Mouse (Mus musculus): ENCODE data around the gene Tlk2. TPM values are rescaled to one million over a fixed set of nuclear protein-coding genes. Genes with fewer than 3 reads are reported as not detected.
A peak's percentile ranks its signal among the peaks of the same experiment; 100 is the strongest.

The Tlk2 gene
- total RNA-seq, 4 experiments from 2014 or later = 50.9 to 60.5 (median 59.1) TPM

GRCm38 (mm10) chr11:105161411-105161810 is 17.2 kb upstream of the Tlk2 start:
- DNase-seq (ENCODE audit: low spot score in 2 of 2) = no peak

- DNase-seq (ENCODE audit: low spot score in 2 of 2) = no peak
Measured at GRCm38 (mm10) chr11:105164516-105165510, 13.8 kb upstream of the Tlk2 start.

GRCm38 (mm10) chr11:105166780-105167179 is 11.8 kb upstream of the Tlk2 start:
- no peak for DNase-seq (ENCODE audit: low spot score in 2 of 2)

- DNase-seq (ENCODE audit: low spot score in 2 of 2) = no peak
Measured at GRCm38 (mm10) chr11:105179523-105179922, 916 bp downstream of the Tlk2 start.

- DNase-seq (ENCODE audit: low spot score in 2 of 2) = peak; percentile 23 to 27
Measured at GRCm38 (mm10) chr11:105180471-105181091, 2.0 kb downstream of the Tlk2 start.

- peak; percentile 63 to 83 for DNase-seq (ENCODE audit: low spot score in 2 of 2)
Measured at GRCm38 (mm10) chr11:105181126-105181637, 2.6 kb downstream of the Tlk2 start.

GRCm38 (mm10) chr11:105181689-105182460 is 3.3 kb downstream of the Tlk2 start:
- DNase-seq (ENCODE audit: low spot score in 2 of 2) = peak; percentile 29

- peak in 1 of 2 experiments; percentile 10 for DNase-seq (ENCODE audit: low spot score in 2 of 2)
Measured at GRCm38 (mm10) chr11:105182461-105182855, 3.9 kb downstream of the Tlk2 start.

- no peak for DNase-seq (ENCODE audit: low spot score in 2 of 2)
Measured at GRCm38 (mm10) chr11:105184678-105185077, 6.1 kb downstream of the Tlk2 start.

- DNase-seq (ENCODE audit: low spot score in 2 of 2) = no peak
Measured at GRCm38 (mm10) chr11:105192186-105192585, 13.6 kb downstream of the Tlk2 start.

GRCm38 (mm10) chr11:105196893-105197662 is 18.5 kb downstream of the Tlk2 start:
- DNase-seq (ENCODE audit: low spot score in 2 of 2) = no peak

GRCm38 (mm10) chr11:105202403-105202802 is 23.8 kb downstream of the Tlk2 start:
- DNase-seq (ENCODE audit: low spot score in 2 of 2) = no peak

GRCm38 (mm10) chr11:105210007-105210406 is 31.4 kb downstream of the Tlk2 start:
- no peak for DNase-seq (ENCODE audit: low spot score in 2 of 2)

- no peak for DNase-seq (ENCODE audit: low spot score in 2 of 2)
Measured at GRCm38 (mm10) chr11:105214257-105214656, 35.6 kb downstream of the Tlk2 start.

GRCm38 (mm10) chr11:105217771-105218170 is 39.2 kb downstream of the Tlk2 start:
- DNase-seq (ENCODE audit: low spot score in 2 of 2) = no peak

GRCm38 (mm10) chr11:105234501-105234900 is 55.9 kb downstream of the Tlk2 start:
- DNase-seq (ENCODE audit: low spot score in 2 of 2) = no peak

GRCm38 (mm10) chr11:105240991-105241390 is 62.4 kb downstream of the Tlk2 start:
- DNase-seq (ENCODE audit: low spot score in 2 of 2) = no peak

- no peak for DNase-seq (ENCODE audit: low spot score in 2 of 2)
Measured at GRCm38 (mm10) chr11:105246369-105246768, 67.8 kb downstream of the Tlk2 start.

GRCm38 (mm10) chr11:105246785-105247184 is 68.2 kb downstream of the Tlk2 start:
- DNase-seq (ENCODE audit: low spot score in 2 of 2) = no peak

- no peak for DNase-seq (ENCODE audit: low spot score in 2 of 2)
Measured at GRCm38 (mm10) chr11:105247321-105247720, 68.7 kb downstream of the Tlk2 start.

GRCm38 (mm10) chr11:105259733-105260132 is 81.1 kb downstream of the Tlk2 start:
- no peak for DNase-seq (ENCODE audit: low spot score in 2 of 2)
